Comparison of ENCODE assay signal across 24 mouse cellular contexts in genomic region chr13:38007972-38008371, GRCm38 (mm10).
"Had no signal": no experiment of that assay in that cellular context is flagged by ENCODE, and none has a peak within 500 bp of the region (broad histone marks: within the 10 kb centered on the region; RNA-seq: fewer than 3 reads in every experiment).

No protein-coding gene starts in this region.

- H3K9ac ChIP-seq: embryonic facial prominence, embryonic 12.5 days; embryonic facial prominence, embryonic 13.5 days; embryonic facial prominence, embryonic 15.5 days; forebrain, embryonic 12.5 days; forebrain, embryonic 13.5 days; forebrain, embryonic 15.5 days; forebrain, postnatal 0 days had no signal

- H3K9me3 ChIP-seq: embryonic facial prominence, embryonic 10.5 days; embryonic facial prominence, embryonic 12.5 days; embryonic facial prominence, embryonic 13.5 days; embryonic facial prominence, embryonic 15.5 days; forebrain, embryonic 10.5 days; forebrain, embryonic 12.5 days; forebrain, embryonic 13.5 days; forebrain, embryonic 15.5 days had no signal

- H3K27ac ChIP-seq: embryonic facial prominence, embryonic 10.5 days; embryonic facial prominence, embryonic 12.5 days; embryonic facial prominence, embryonic 13.5 days; embryonic facial prominence, embryonic 15.5 days; forebrain, embryonic 10.5 days; forebrain, embryonic 12.5 days; forebrain, embryonic 13.5 days; forebrain, embryonic 15.5 days; gastrocnemius, adult 2 months; heart, adult 2 months had no signal

- H3K4me3 ChIP-seq: embryonic facial prominence, embryonic 10.5 days; embryonic facial prominence, embryonic 12.5 days; embryonic facial prominence, embryonic 13.5 days; embryonic facial prominence, embryonic 15.5 days; erythroblast, embryonic 14.5 days; forebrain, embryonic 10.5 days; forebrain, embryonic 12.5 days; forebrain, embryonic 13.5 days; forebrain, embryonic 15.5 days; gastrocnemius, adult 2 months; heart, adult 2 months had no signal

- H3K4me1 ChIP-seq: embryonic facial prominence, embryonic 10.5 days; embryonic facial prominence, embryonic 12.5 days; embryonic facial prominence, embryonic 13.5 days; embryonic facial prominence, embryonic 15.5 days; forebrain, embryonic 10.5 days; forebrain, embryonic 12.5 days; forebrain, embryonic 13.5 days; forebrain, embryonic 15.5 days had no signal

- H3K36me3 ChIP-seq: embryonic facial prominence, embryonic 10.5 days; embryonic facial prominence, embryonic 12.5 days; embryonic facial prominence, embryonic 13.5 days; embryonic facial prominence, embryonic 15.5 days; forebrain, embryonic 10.5 days; forebrain, embryonic 12.5 days; forebrain, embryonic 15.5 days had no signal

- DNase-seq: cerebellum, adult 9-10 months; cerebellum, adult 9-11 months; cerebellum, postnatal 10 days; cerebellum, postnatal 14 days; cerebellum, postnatal 25 days; cerebellum, postnatal 36 days; embryo, embryonic 11 days; forebrain, postnatal 0 days; gastrocnemius, adult 2 months; gastrocnemius, postnatal 10 days; gastrocnemius, postnatal 14 days; gastrocnemius, postnatal 25 days; gastrocnemius, postnatal 36 days; heart, adult 18-20 months; heart, adult 2 months had no signal

- H3K4me2 ChIP-seq: embryonic facial prominence, embryonic 12.5 days; embryonic facial prominence, embryonic 13.5 days; embryonic facial prominence, embryonic 15.5 days; forebrain, embryonic 12.5 days; forebrain, embryonic 13.5 days; forebrain, embryonic 15.5 days had no signal

- H3K27me3 ChIP-seq: embryonic facial prominence, embryonic 12.5 days; embryonic facial prominence, embryonic 13.5 days; embryonic facial prominence, embryonic 15.5 days; forebrain, embryonic 12.5 days; forebrain, embryonic 13.5 days; forebrain, embryonic 15.5 days had no signal
